Mouse (Mus musculus) small intestine, adult 2 months (tissue): ENCODE data around the gene Fat3.

Experiments
- CTCF ChIP-seq: fragments of 200-500 bp; IDR thresholded peaks from 2 replicates; pipeline ENCODE4 v1.5.1; 2012; ENCODE audit warnings: low read depth, mild to moderate bottlenecking, control low read depth, inconsistent platforms, low read length, moderate library complexity, mixed read lengths; ENCODE audit not compliant: insufficient replicate concordance, insufficient read length; ENCODE audit errors: extremely low read depth
- POLR2A ChIP-seq: fragments of 200-500 bp; IDR thresholded peaks from 2 replicates; pipeline ENCODE4 v1.6.1; 2012; ENCODE audit warnings: low read depth, mild to moderate bottlenecking, control low read depth, inconsistent platforms, low read length, moderate library complexity

- TF ChIP-seq POLR2A = no peak
- TF ChIP-seq CTCF = no peak
Measured at GRCm38 (mm10) chr9:16007516-16007915, 493.6 kb downstream of the Fat3 start.
